Mouse (Mus musculus) midbrain, postnatal 0 days (tissue): ENCODE data around the gene Ifna13. TPM values are rescaled to one million over a fixed set of nuclear protein-coding genes. Genes with fewer than 3 reads are reported as not detected.

Experiments
- ATAC-seq: fragments of 200-750 bp; cut with Nextera tagmentation; 2 replicates; pipeline ENCODE4 v1.8.0; 2017; ENCODE audit warnings: moderate number of reproducible peaks, mild to moderate bottlenecking, moderate TSS enrichment, moderate library complexity; ENCODE audit not compliant: low FRiP score
- DNase-seq: peaks from one replicate; pipeline ENCODE4 v3.0.0-alpha.2; 2015; ENCODE audit warnings: low spot score
- H3K27ac ChIP-seq: fragments of 300-500 bp; sonication (generic); 2 replicates; pipeline ENCODE4 v1.5.1; 2014; ENCODE audit warnings: low read depth, mild to moderate bottlenecking, low read length, mixed read lengths
- H3K27me3 ChIP-seq: fragments of 300-500 bp; sonication (generic); 2 replicates; pipeline ENCODE4 v1.6.1; 2014; ENCODE audit warnings: low read length, control low read depth, mixed read lengths; ENCODE audit not compliant: insufficient read depth
- H3K36me3 ChIP-seq: fragments of 300-500 bp; sonication (generic); 2 replicates; pipeline ENCODE4 v1.6.1; 2014; ENCODE audit warnings: low read length, control low read depth, mixed read lengths; ENCODE audit not compliant: insufficient read depth
- H3K4me1 ChIP-seq: fragments of 300-500 bp; sonication (generic); 2 replicates; pipeline ENCODE4 v1.6.1; 2014; ENCODE audit warnings: mild to moderate bottlenecking, control low read depth, antibody characterized with exemption, low read length, mixed read lengths; ENCODE audit not compliant: insufficient read depth
- H3K4me2 ChIP-seq: fragments of 300-500 bp; sonication (generic); 2 replicates; pipeline ENCODE4 v1.6.1; 2014; ENCODE audit warnings: low read depth, mild to moderate bottlenecking, low read length, mixed read lengths; ENCODE audit not compliant: poor library complexity, severe bottlenecking
- H3K4me3 ChIP-seq: fragments of 300-500 bp; sonication (generic); 2 replicates; pipeline ENCODE4 v1.5.1; 2014; ENCODE audit warnings: low read depth, mild to moderate bottlenecking, low read length, moderate library complexity
- H3K9ac ChIP-seq: fragments of 300-500 bp; sonication (generic); replicated peaks from 2 replicates; pipeline ENCODE4 v1.6.1; 2014; ENCODE audit warnings: mild to moderate bottlenecking, low read length, moderate library complexity, mixed read lengths; ENCODE audit not compliant: poor library complexity, severe bottlenecking
- H3K9me3 ChIP-seq: fragments of 300-500 bp; sonication (generic); 2 replicates; pipeline ENCODE4 v1.6.1; 2016; ENCODE audit warnings: low read length, control low read depth
- CTCF ChIP-seq: IDR thresholded peaks from 2 replicates; pipeline ENCODE4 v1.5.1; 2016; ENCODE audit warnings: antibody characterized with exemption, mild to moderate bottlenecking
- WGBS: fragments of 180-500 bp; shearing (Covaris S2); extraction: QIAGEN DNeasy Blood & Tissue Kit; methylation state at CpG from one replicate; pipeline ENCODE4 v1.1.7; 2014; 5-methylcytosine and 5-hydroxymethylcytosine counted together
- polyA plus RNA-seq: library from polyadenylated mRNA; unstranded; fragments of >200 nt; fragmentation: Nextera tagmentation; extraction: Ambion mirVana; gene quantifications from 2 replicates; pipeline ENCODE4 v1.2.1, GENCODE M21; 2015
- total RNA-seq: library from RNA; depleted of rRNA; stranded (reverse); fragments of >200 nt; gene quantifications from 2 replicates; pipeline ENCODE4 v1.2.3, GENCODE M21; 2014; rRNA removed

The Ifna13 gene
- total and polyA plus RNA-seq, 2 experiments from 2014 or later, result not detected

DNA sequence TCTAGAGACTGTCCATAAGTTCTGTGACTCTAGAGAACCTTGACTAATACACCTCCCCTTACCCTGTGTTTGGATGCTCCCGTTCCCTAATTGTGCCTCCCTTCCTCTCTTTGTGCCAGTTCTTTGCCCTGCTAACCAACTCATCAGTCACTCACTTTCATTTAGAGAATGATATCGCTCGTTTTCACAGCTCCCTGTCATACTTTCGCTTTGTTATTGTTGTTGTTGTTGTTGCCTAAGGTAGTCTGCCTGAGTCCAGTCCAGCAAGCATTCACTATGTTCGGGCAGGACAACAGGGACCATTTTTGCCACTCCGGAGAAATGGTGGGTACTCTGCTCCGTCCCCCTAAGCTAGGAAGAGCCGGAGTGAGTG lies 3.6 kb downstream of the Ifna13 start:
- ATAC-seq (no peak), DNase-seq (no peak)
- Histone ChIP-seq H3K4me2 (peak overlapping the region; percentile 44), H3K4me3 (peak overlapping the region; percentile 22; the same call in 1 of the 2 replicates), H3K36me3 (no peaks in the 10 kb centered on the region), H3K27me3 (no peaks in the 10 kb centered on the region), H3K9ac (no peak overlapping the region), H3K9me3 (no peaks in the 10 kb centered on the region), H3K4me1 (no peaks in the 10 kb centered on the region), H3K27ac (no peak overlapping the region)
- TF ChIP-seq CTCF, result no peak
- 62% methylated on average over 8 of the region's 8 CpGs for WGBS

GRCm38 (mm10) chr4:88634311-88634710 lies 9.9 kb downstream of the Ifna13 start, which contains the start of gene C87499:
TSS of gene C87499 (minus strand) at chr4:88634411.
- no peaks in the 10 kb centered on the region for H3K36me3 ChIP-seq
- H3K27me3 ChIP-seq, result no peaks in the 10 kb centered on the region
- H3K4me3 ChIP-seq, result no peak within 1 kb of the TSS
- no peak within 1 kb of the TSS for H3K4me2 ChIP-seq
- no peak within 1 kb of the TSS for H3K27ac ChIP-seq
- H3K9me3 ChIP-seq, result no peaks in the 10 kb centered on the region
- H3K4me1 ChIP-seq, result no peaks in the 10 kb centered on the region
- no peak for TF ChIP-seq CTCF
- H3K9ac ChIP-seq, result no peak within 1 kb of the TSS
- no peak for ATAC-seq
- WGBS, result 94% methylated on average over 4 of the region's 4 CpGs
- no peak for DNase-seq

- ATAC-seq (no peak), DNase-seq (no peak)
- H3K4me1 ChIP-seq, result no peaks in the 10 kb centered on the region
- no peak for TF ChIP-seq CTCF
- H3K27ac ChIP-seq, result no peak within 1 kb of the TSS
- H3K27me3 ChIP-seq, result no peaks in the 10 kb centered on the region
- no peak within 1 kb of the TSS for H3K9ac ChIP-seq
- H3K9me3 ChIP-seq, result no peaks in the 10 kb centered on the region
- no peak within 1 kb of the TSS for H3K4me2 ChIP-seq
- no peak within 1 kb of the TSS for H3K4me3 ChIP-seq
- H3K36me3 ChIP-seq, result no peaks in the 10 kb centered on the region
Measured at GRCm38 (mm10) chr4:88603276-88603675, 41.0 kb downstream of the Ifna13 start, which contains the start of gene Ifna12. TSS of gene Ifna12 (minus strand) at chr4:88603376.

Other genes starting within 250 kb of the Ifna13 start
Only the 30 nearest of the 33 such genes appear.
- gene Ifnb1, start 121.7 kb downstream of the Ifna13 start, total RNA-seq, result not detected in 2 replicates
- gene Ifnb1, start 121.7 kb downstream of the Ifna13 start, polyA plus RNA-seq, result not detected in 2 replicates
- not detected in 2 replicates for gene Ifna15, start 86.2 kb downstream of the Ifna13 start, total RNA-seq
- not detected in 2 replicates for gene Ifna15, start 86.2 kb downstream of the Ifna13 start, polyA plus RNA-seq
- not detected in 2 replicates for gene Ifna14, start 72.7 kb downstream of the Ifna13 start, total RNA-seq
- not detected in 2 replicates for gene Ifna14, start 72.7 kb downstream of the Ifna13 start, polyA plus RNA-seq
- not detected in 2 replicates for gene Ifna9, start 52.1 kb downstream of the Ifna13 start, total RNA-seq
- gene Ifna9, start 52.1 kb downstream of the Ifna13 start, polyA plus RNA-seq, result not detected in 2 replicates
- gene Ifna12, start 41.1 kb downstream of the Ifna13 start, total RNA-seq, result not detected in 2 replicates
- gene Ifna12, start 41.1 kb downstream of the Ifna13 start, polyA plus RNA-seq, result not detected in 2 replicates
- gene C87499, start 10.0 kb downstream of the Ifna13 start, total RNA-seq, result not detected in 2 replicates
- not detected in 2 replicates for gene C87499, start 10.0 kb downstream of the Ifna13 start, polyA plus RNA-seq
- gene Ifna16, start 32.5 kb upstream of the Ifna13 start, total RNA-seq, result not detected in 2 replicates
- not detected in 2 replicates for gene Ifna16, start 32.5 kb upstream of the Ifna13 start, polyA plus RNA-seq
- gene Ifna2, start 39.5 kb upstream of the Ifna13 start, total RNA-seq, result not detected in 2 replicates
- gene Ifna2, start 39.5 kb upstream of the Ifna13 start, polyA plus RNA-seq, result not detected in 2 replicates
- gene Ifnab, start 46.9 kb upstream of the Ifna13 start, total RNA-seq, result not detected in 2 replicates
- gene Ifnab, start 46.9 kb upstream of the Ifna13 start, polyA plus RNA-seq, result not detected in 2 replicates
- 0.71 TPM in 1 of 2 replicates, not detected in the other for gene Gm26566, start 77.3 kb upstream of the Ifna13 start, total RNA-seq
- gene Gm26566, start 77.3 kb upstream of the Ifna13 start, polyA plus RNA-seq, result 0.49 and 1.3 TPM in 2 replicates
- gene Klhl9, start 78.0 kb upstream of the Ifna13 start, total RNA-seq, result 148 and 172 TPM in 2 replicates
- 77.6 and 82.5 TPM in 2 replicates for gene Klhl9, start 78.0 kb upstream of the Ifna13 start, polyA plus RNA-seq
- gene Gm13271, start 110.4 kb upstream of the Ifna13 start, total RNA-seq, result not detected in 2 replicates
- not detected in 2 replicates for gene Gm13271, start 110.4 kb upstream of the Ifna13 start, polyA plus RNA-seq
- gene Gm13283, start 115.7 kb upstream of the Ifna13 start, total RNA-seq, result not detected in 2 replicates
- gene Gm13283, start 115.7 kb upstream of the Ifna13 start, polyA plus RNA-seq, result not detected in 2 replicates
- gene Gm13290, start 129.4 kb upstream of the Ifna13 start, total RNA-seq, result not detected in 2 replicates
- gene Gm13290, start 129.4 kb upstream of the Ifna13 start, polyA plus RNA-seq, result not detected in 2 replicates
- gene Gm13289, start 132.5 kb upstream of the Ifna13 start, total RNA-seq, result not detected in 2 replicates
- not detected in 2 replicates for gene Gm13289, start 132.5 kb upstream of the Ifna13 start, polyA plus RNA-seq
- not detected in 2 replicates for gene Gm13272, start 135.4 kb upstream of the Ifna13 start, total RNA-seq
- not detected in 2 replicates for gene Gm13272, start 135.4 kb upstream of the Ifna13 start, polyA plus RNA-seq
- not detected in 2 replicates for gene Ifnz, start 137.7 kb upstream of the Ifna13 start, total RNA-seq
- not detected in 2 replicates for gene Ifnz, start 137.7 kb upstream of the Ifna13 start, polyA plus RNA-seq
- not detected in 2 replicates for gene Gm13276, start 141.2 kb upstream of the Ifna13 start, total RNA-seq
- not detected in 2 replicates for gene Gm13276, start 141.2 kb upstream of the Ifna13 start, polyA plus RNA-seq
- not detected in 2 replicates for gene Gm13277, start 144.2 kb upstream of the Ifna13 start, total RNA-seq
- not detected in 2 replicates for gene Gm13277, start 144.2 kb upstream of the Ifna13 start, polyA plus RNA-seq
- gene Gm13278, start 147.1 kb upstream of the Ifna13 start, total RNA-seq, result not detected in 2 replicates
- gene Gm13278, start 147.1 kb upstream of the Ifna13 start, polyA plus RNA-seq, result not detected in 2 replicates
- not detected in 2 replicates for gene Gm13275, start 150.0 kb upstream of the Ifna13 start, total RNA-seq
- not detected in 2 replicates for gene Gm13275, start 150.0 kb upstream of the Ifna13 start, polyA plus RNA-seq
- not detected in 2 replicates for gene Gm13279, start 152.9 kb upstream of the Ifna13 start, total RNA-seq
- not detected in 2 replicates for gene Gm13279, start 152.9 kb upstream of the Ifna13 start, polyA plus RNA-seq
- not detected in 2 replicates for gene Gm13285, start 155.2 kb upstream of the Ifna13 start, total RNA-seq
- not detected in 2 replicates for gene Gm13285, start 155.2 kb upstream of the Ifna13 start, polyA plus RNA-seq
- not detected in 2 replicates for gene Gm13287, start 158.8 kb upstream of the Ifna13 start, total RNA-seq
- not detected in 2 replicates for gene Gm13287, start 158.8 kb upstream of the Ifna13 start, polyA plus RNA-seq
- gene Gm13288, start 161.1 kb upstream of the Ifna13 start, total RNA-seq, result not detected in 2 replicates
- not detected in 2 replicates for gene Gm13288, start 161.1 kb upstream of the Ifna13 start, polyA plus RNA-seq
- not detected in 2 replicates for gene Ifna7, start 171.8 kb upstream of the Ifna13 start, total RNA-seq
- not detected in 2 replicates for gene Ifna7, start 171.8 kb upstream of the Ifna13 start, polyA plus RNA-seq
- not detected in 2 replicates for gene Ifna11, start 175.5 kb upstream of the Ifna13 start, total RNA-seq
- gene Ifna11, start 175.5 kb upstream of the Ifna13 start, polyA plus RNA-seq, result not detected in 2 replicates
- not detected in 2 replicates for gene Ifna6, start 183.0 kb upstream of the Ifna13 start, total RNA-seq
- gene Ifna6, start 183.0 kb upstream of the Ifna13 start, polyA plus RNA-seq, result not detected in 2 replicates
- gene Ifna5, start 191.1 kb upstream of the Ifna13 start, total RNA-seq, result not detected in 2 replicates
- gene Ifna5, start 191.1 kb upstream of the Ifna13 start, polyA plus RNA-seq, result not detected in 2 replicates
- gene Ifna4, start 197.4 kb upstream of the Ifna13 start, total RNA-seq, result not detected in 2 replicates
- gene Ifna4, start 197.4 kb upstream of the Ifna13 start, polyA plus RNA-seq, result not detected in 2 replicates